Mouse (Mus musculus) heart, embryonic 13.5 days (tissue): ENCODE data around the gene Parp1. TPM values are rescaled to one million over a fixed set of nuclear protein-coding genes. Genes with fewer than 3 reads are reported as not detected.
"Not testable (repeated sequence)": the region's sequence is repeated elsewhere in the genome, so short reads cannot be mapped to it uniquely, and the experiment has no call there.

ENCODE experiments used
- ATAC-seq: fragments of 200-750 bp; cut with Nextera tagmentation; 2 replicates; pipeline ENCODE4 v1.8.0; 2017; ENCODE audit warnings: moderate TSS enrichment; ENCODE audit not compliant: insufficient number of reproducible peaks, low FRiP score, low TSS enrichment; ENCODE audit errors: extremely low read depth
- H3K27ac ChIP-seq: fragments of 300-500 bp; sonication (generic); replicated peaks from 2 replicates; pipeline ENCODE4 v1.5.1; 2015; ENCODE audit warnings: moderate library complexity, mild to moderate bottlenecking, inconsistent platforms
- H3K27me3 ChIP-seq: fragments of 300-500 bp; sonication (generic); replicated peaks from 2 replicates; pipeline ENCODE4 v1.6.1; 2015; ENCODE audit warnings: mild to moderate bottlenecking, inconsistent platforms
- H3K36me3 ChIP-seq: fragments of 300-500 bp; sonication (generic); 2 replicates; pipeline ENCODE4 v1.6.1; 2015; ENCODE audit warnings: mild to moderate bottlenecking, inconsistent platforms
- H3K4me1 ChIP-seq: fragments of 300-500 bp; sonication (generic); 2 replicates; pipeline ENCODE4 v1.6.1; 2015; ENCODE audit warnings: inconsistent platforms
- H3K4me2 ChIP-seq: fragments of 300-500 bp; sonication (generic); 2 replicates; pipeline ENCODE4 v1.6.1; 2015; ENCODE audit warnings: inconsistent platforms, mild to moderate bottlenecking, moderate library complexity
- H3K4me3 ChIP-seq: fragments of 300-500 bp; sonication (generic); 2 replicates; pipeline ENCODE4 v1.5.1; 2015; ENCODE audit warnings: moderate library complexity, mild to moderate bottlenecking, inconsistent platforms
- H3K9ac ChIP-seq: fragments of 300-500 bp; sonication (generic); 2 replicates; pipeline ENCODE4 v1.6.1; 2015; ENCODE audit warnings: inconsistent platforms, mild to moderate bottlenecking, moderate library complexity
- H3K9me3 ChIP-seq: fragments of 300-500 bp; sonication (generic); 2 replicates; pipeline ENCODE4 v1.6.1; 2016; ENCODE audit warnings: inconsistent platforms
- WGBS: fragments of 180-500 bp; shearing (Covaris S2); methylation state at CpG from one replicate; pipeline ENCODE4 v1.1.7; 2015; ENCODE audit warnings: mixed read lengths; 5-methylcytosine and 5-hydroxymethylcytosine counted together
- polyA plus RNA-seq: library from polyadenylated mRNA; unstranded; fragments of >200 nt; fragmentation: Nextera tagmentation; extraction: Ambion mirVana; gene quantifications from 2 replicates; pipeline ENCODE4 v1.2.1, GENCODE M21; 2015

The Parp1 gene
- polyA plus RNA-seq, 1 experiment from 2014 or later = 85.4 TPM

- no peaks in the 10 kb centered on the region for H3K27me3 ChIP-seq
- H3K9me3 ChIP-seq = no peaks in the 10 kb centered on the region
- H3K36me3 ChIP-seq = peaks cover 40% of the 10 kb centered on the region
- 34% methylated on average over 4 of the region's 4 CpGs for WGBS
- no peak overlapping the region for H3K4me3 ChIP-seq
- H3K27ac ChIP-seq = peak overlapping the region; percentile 80
- H3K9ac ChIP-seq = no peak overlapping the region
- peak; percentile 44; the same call in 1 of the 2 replicates for ATAC-seq
- H3K4me1 ChIP-seq = peaks cover 29% of the 10 kb centered on the region
- H3K4me2 ChIP-seq = peak overlapping the region; percentile 13; the same call in 1 of the 2 replicates
Observed at GRCm38 (mm10) chr1:180604579-180604978, 35.9 kb downstream of the Parp1 start.

GRCm38 (mm10) chr1:180606106-180606505 is 37.4 kb downstream of the Parp1 start:
- WGBS = 35% methylated on average over 3 of the region's 3 CpGs
- Histone ChIP-seq H3K4me2 (no peak overlapping the region), H3K27ac (no peak overlapping the region), H3K9me3 (no peaks in the 10 kb centered on the region), H3K4me3 (no peak overlapping the region), H3K4me1 (peaks cover 29% of the 10 kb centered on the region), H3K9ac (no peak overlapping the region), H3K36me3 (peaks cover 25% of the 10 kb centered on the region), H3K27me3 (no peaks in the 10 kb centered on the region)
- no peak for ATAC-seq

GRCm38 (mm10) chr1:180606796-180607577 is 38.3 kb downstream of the Parp1 start:
- ATAC-seq = no peak
- H3K4me1 ChIP-seq = peaks cover 29% of the 10 kb centered on the region
- peaks cover 16% of the 10 kb centered on the region for H3K36me3 ChIP-seq
- H3K4me3 ChIP-seq = no peak overlapping the region
- no peak overlapping the region for H3K4me2 ChIP-seq
- no peak overlapping the region for H3K9ac ChIP-seq
- H3K27ac ChIP-seq = peak overlapping the region; percentile 46
- no peaks in the 10 kb centered on the region for H3K27me3 ChIP-seq
- H3K9me3 ChIP-seq = peaks cover 6% of the 10 kb centered on the region
- 55% methylated on average over 10 of the region's 10 CpGs for WGBS

GRCm38 (mm10) chr1:180607578-180607879 is 38.8 kb downstream of the Parp1 start:
- Histone ChIP-seq H3K9me3 (peaks cover 6% of the 10 kb centered on the region), H3K4me2 (no peak overlapping the region), H3K4me3 (no peak overlapping the region), H3K36me3 (peaks cover 10% of the 10 kb centered on the region), H3K4me1 (peaks cover 29% of the 10 kb centered on the region), H3K27ac (peak overlapping the region; percentile 46; the same call in 1 of the 2 replicates), H3K27me3 (no peaks in the 10 kb centered on the region), H3K9ac (no peak overlapping the region)
- ATAC-seq = no peak
- WGBS = 72% methylated on average over 2 of the region's 2 CpGs

GRCm38 (mm10) chr1:180611842-180612241 is 43.1 kb downstream of the Parp1 start:
- not testable (repeated sequence) for H3K9me3 ChIP-seq, H3K4me1 ChIP-seq, H3K27me3 ChIP-seq, H3K36me3 ChIP-seq, ATAC-seq, H3K9ac ChIP-seq, H3K27ac ChIP-seq, H3K4me2 ChIP-seq, H3K4me3 ChIP-seq
- WGBS = 91% methylated on average over 11 of the region's 14 CpGs

- Histone ChIP-seq H3K4me3 (no peak overlapping the region), H3K9ac (no peak overlapping the region), H3K4me2 (no peak overlapping the region), H3K27me3 (no peaks in the 10 kb centered on the region), H3K36me3 (no peaks in the 10 kb centered on the region), H3K9me3 (peaks cover 2% of the 10 kb centered on the region), H3K27ac (no peak overlapping the region), H3K4me1 (no peaks in the 10 kb centered on the region)
- no peak for ATAC-seq
- 92% methylated on average over 3 of the region's 3 CpGs for WGBS
Observed at GRCm38 (mm10) chr1:180616762-180617161, 48.0 kb downstream of the Parp1 start.

DNA sequence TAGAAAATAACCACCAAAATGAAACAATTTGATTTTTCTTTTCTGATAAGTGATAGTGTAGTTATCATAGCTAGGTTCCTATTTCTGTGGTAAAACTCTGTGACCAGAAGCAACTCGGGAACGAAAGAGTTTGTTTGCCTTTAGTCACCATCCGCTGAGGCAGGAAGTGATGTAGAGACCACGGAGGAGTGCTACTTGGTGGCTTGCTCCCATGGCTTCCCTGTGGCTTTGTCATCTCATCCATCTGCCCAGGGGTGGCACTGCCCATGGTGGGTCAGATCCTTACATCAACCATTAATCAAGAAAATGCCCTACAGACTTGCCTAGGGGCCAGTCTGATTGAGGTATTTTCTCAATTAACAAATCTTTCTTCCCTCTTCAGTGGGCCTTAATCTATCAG is 53.7 kb downstream of the Parp1 start:
- no peak overlapping the region for H3K4me2 ChIP-seq
- peaks cover 7% of the 10 kb centered on the region for H3K9me3 ChIP-seq
- no peak overlapping the region for H3K27ac ChIP-seq
- ATAC-seq = no peak
- WGBS = 82% methylated on average over 4 of the region's 4 CpGs
- no peak overlapping the region for H3K4me3 ChIP-seq
- peaks cover 17% of the 10 kb centered on the region for H3K4me1 ChIP-seq
- H3K36me3 ChIP-seq = no peaks in the 10 kb centered on the region
- no peaks in the 10 kb centered on the region for H3K27me3 ChIP-seq
- H3K9ac ChIP-seq = no peak overlapping the region

GRCm38 (mm10) chr1:180623911-180624310 is 55.2 kb downstream of the Parp1 start:
- Histone ChIP-seq H3K36me3 (no peaks in the 10 kb centered on the region), H3K27me3 (no peaks in the 10 kb centered on the region), H3K9me3 (peaks cover 7% of the 10 kb centered on the region), H3K4me3 (no peak overlapping the region), H3K27ac (no peak overlapping the region), H3K4me2 (no peak overlapping the region), H3K9ac (no peak overlapping the region), H3K4me1 (peaks cover 24% of the 10 kb centered on the region)
- ATAC-seq = no peak
- 85% methylated on average over 2 of the region's 2 CpGs for WGBS

DNA sequence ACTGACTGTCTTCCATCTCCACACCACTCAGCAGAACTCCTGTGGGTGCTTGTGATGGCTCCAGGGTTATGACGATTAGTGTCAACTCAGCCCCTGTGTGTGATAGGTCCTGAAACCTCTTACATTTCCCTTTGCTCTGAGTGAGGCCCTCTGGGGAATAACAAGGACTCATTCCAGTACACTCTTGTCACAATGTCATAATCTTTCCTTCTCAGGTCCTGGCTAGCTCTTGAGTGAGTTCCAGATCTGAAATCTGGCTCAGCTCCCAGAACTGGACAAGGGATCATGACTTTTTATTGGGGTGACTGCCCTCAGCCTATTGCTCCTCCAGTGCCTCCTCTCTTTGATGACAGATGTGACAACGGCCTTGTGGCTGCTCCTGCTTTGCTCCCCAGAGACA is 57.4 kb downstream of the Parp1 start:
- WGBS = 18% methylated on average over 2 of the region's 2 CpGs
- 0 out of 2 replicates have a peak, but pooled peaks have one; percentile 55 for ATAC-seq

DNA sequence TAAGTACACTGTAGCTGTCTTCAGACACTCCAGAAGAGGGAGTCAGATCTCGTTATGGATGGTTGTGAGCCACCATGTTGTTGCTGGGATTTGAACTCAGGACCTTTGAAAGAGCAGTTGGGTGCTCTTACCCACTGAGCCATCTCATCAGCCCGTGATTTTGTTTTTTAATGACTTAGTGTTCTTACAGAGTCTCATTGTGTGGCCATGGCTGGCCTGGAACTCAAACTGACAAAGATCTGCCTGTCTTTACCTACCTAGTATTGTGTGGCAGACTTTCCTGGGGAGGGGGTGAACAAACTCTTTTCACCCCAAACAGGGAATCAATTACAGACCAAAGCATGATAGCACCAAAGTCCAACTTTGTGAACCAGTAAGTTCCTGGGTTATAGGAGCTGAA is 69.1 kb downstream of the Parp1 start:
- not testable (repeated sequence) for H3K27ac ChIP-seq, H3K27me3 ChIP-seq, H3K36me3 ChIP-seq, H3K9ac ChIP-seq, H3K4me3 ChIP-seq, H3K4me2 ChIP-seq, ATAC-seq, H3K9me3 ChIP-seq
- H3K4me1 ChIP-seq = peaks cover 27% of the 10 kb centered on the region
- WGBS = 77% methylated on average over 2 of the region's 2 CpGs

More for the DNA sequence above, 57.4 kb downstream of the Parp1 start:
- H3K4me3 ChIP-seq = no peak overlapping the region
- no peaks in the 10 kb centered on the region for H3K27me3 ChIP-seq
- H3K36me3 ChIP-seq = no peaks in the 10 kb centered on the region
- H3K27ac ChIP-seq = peak overlapping the region; percentile 81
- H3K9me3 ChIP-seq = peaks cover 7% of the 10 kb centered on the region
- H3K9ac ChIP-seq = no peak overlapping the region
- H3K4me1 ChIP-seq = peaks cover 24% of the 10 kb centered on the region
- no peak overlapping the region for H3K4me2 ChIP-seq

DNA sequence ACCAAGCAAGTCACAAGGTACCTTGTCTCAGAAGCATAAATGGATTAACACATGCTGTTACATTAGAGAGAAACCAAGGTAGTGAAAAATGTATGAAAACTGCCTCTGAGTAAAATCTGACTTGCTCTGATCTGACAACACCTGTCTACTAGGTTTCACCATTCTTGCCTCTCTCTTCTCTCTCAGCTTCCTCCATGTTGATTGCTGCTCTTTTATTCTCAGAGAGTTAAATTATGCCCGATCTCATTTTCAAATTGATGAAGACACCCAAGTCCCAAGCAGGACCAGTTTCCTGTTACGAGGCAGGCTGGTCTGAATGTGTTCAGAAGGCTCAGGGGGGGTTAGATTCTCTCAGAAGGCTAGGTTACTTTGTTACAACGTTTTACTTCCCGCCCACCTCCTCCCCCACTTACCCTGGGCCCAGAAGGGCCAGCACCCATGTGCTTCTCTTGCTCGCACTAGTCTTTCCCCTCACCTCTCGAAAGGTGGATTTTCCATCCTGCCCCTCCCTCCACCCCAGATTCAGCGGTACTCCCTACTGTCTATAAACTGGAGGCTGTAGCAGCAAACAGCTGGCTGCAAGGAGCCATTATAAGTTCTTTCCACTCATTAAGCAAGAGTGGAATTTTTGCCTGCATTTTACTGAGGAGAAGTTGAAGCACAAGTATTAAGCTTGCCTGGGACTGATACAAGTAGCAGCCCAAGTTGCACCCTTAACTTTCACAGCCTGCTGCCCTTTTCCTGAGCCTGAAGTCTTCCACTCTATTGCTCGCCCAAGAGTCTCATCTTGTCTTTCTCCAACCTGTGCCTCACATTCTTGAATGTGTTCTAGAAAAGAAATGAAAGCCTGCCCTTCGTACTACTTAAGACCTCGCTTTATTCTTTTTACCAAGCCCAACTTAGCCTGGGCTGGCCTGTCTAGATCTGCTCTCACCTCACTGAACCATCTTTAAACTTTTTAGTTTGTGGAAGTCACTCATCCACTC is 71.0 kb downstream of the Parp1 start:
- Histone ChIP-seq H3K9ac (peak overlapping the region; percentile 97), H3K4me2 (peak overlapping the region; percentile 83), H3K36me3 (peaks cover 6% of the 10 kb centered on the region; the same call in 1 of the 2 replicates), H3K27me3 (no peaks in the 10 kb centered on the region), H3K27ac (peak overlapping the region; percentile 92; the same call in 1 of the 2 replicates), H3K4me3 (peak overlapping the region; percentile 81), H3K9me3 (no peaks in the 10 kb centered on the region), H3K4me1 (peaks cover 30% of the 10 kb centered on the region)
- no peak for ATAC-seq
- WGBS = 55% methylated on average over 10 of the region's 10 CpGs
